Mouse (Mus musculus) liver, adult 2 months (tissue): ENCODE measurements around the gene Borcs6.

ENCODE experiments used
- CTCF ChIP-seq: fragments of 200-500 bp; IDR thresholded peaks from 2 replicates; pipeline ENCODE4 v1.5.1; 2011; ENCODE audit warnings: low read depth, low read length, control low read depth
- POLR2A ChIP-seq: fragments of 200-500 bp; IDR thresholded peaks from 2 replicates; pipeline ENCODE4 v1.6.1; 2011; ENCODE audit warnings: low read length, control low read depth; ENCODE audit not compliant: insufficient read depth; ENCODE audit errors: extremely low read depth

- no peak for TF ChIP-seq POLR2A
- no peak for TF ChIP-seq CTCF
Observed at GRCm38 (mm10) chr11:69045531-69046394, 13.8 kb upstream of the Borcs6 start, which contains the start of gene Aurkb.
